Mouse (Mus musculus) neural tube, embryonic 15.5 days (tissue): Measurements from ENCODE around the gene Bcl10. TPM values are rescaled to one million over a fixed set of nuclear protein-coding genes. Genes with fewer than 3 reads are reported as not detected.

ENCODE experiments used
- ATAC-seq: fragments of 200-750 bp; cut with Nextera tagmentation; 2 replicates; pipeline ENCODE4 v1.8.0; 2017; ENCODE audit warnings: mild to moderate bottlenecking, moderate TSS enrichment, moderate library complexity; ENCODE audit not compliant: low FRiP score
- H3K27ac ChIP-seq: fragments of 300-500 bp; sonication (generic); replicated peaks from 2 replicates; pipeline ENCODE4 v1.5.1; 2015; ENCODE audit warnings: mild to moderate bottlenecking, inconsistent platforms
- H3K27me3 ChIP-seq: fragments of 300-500 bp; sonication (generic); replicated peaks from 2 replicates; pipeline ENCODE4 v1.6.1; 2015; ENCODE audit warnings: inconsistent platforms
- H3K36me3 ChIP-seq: fragments of 300-500 bp; sonication (generic); 2 replicates; pipeline ENCODE4 v1.6.1; 2015; ENCODE audit warnings: inconsistent platforms
- H3K4me1 ChIP-seq: fragments of 300-500 bp; sonication (generic); 2 replicates; pipeline ENCODE4 v1.6.1; 2015; ENCODE audit warnings: inconsistent platforms
- H3K4me2 ChIP-seq: fragments of 300-500 bp; sonication (generic); 2 replicates; pipeline ENCODE4 v1.6.1; 2015; ENCODE audit warnings: inconsistent platforms, mild to moderate bottlenecking, moderate library complexity
- H3K4me3 ChIP-seq: fragments of 300-500 bp; sonication (generic); replicated peaks from 2 replicates; pipeline ENCODE4 v1.5.1; 2015; ENCODE audit warnings: mild to moderate bottlenecking, inconsistent platforms
- H3K9ac ChIP-seq: fragments of 300-500 bp; sonication (generic); replicated peaks from 2 replicates; pipeline ENCODE4 v1.6.1; 2015; ENCODE audit warnings: mild to moderate bottlenecking, inconsistent platforms
- H3K9me3 ChIP-seq: fragments of 300-500 bp; sonication (generic); replicated peaks from 2 replicates; pipeline ENCODE4 v1.6.1; 2016; ENCODE audit warnings: inconsistent platforms
- WGBS: fragments of 180-500 bp; shearing (Covaris S2); methylation state at CpG from one replicate; pipeline ENCODE4 v1.1.7; 2015; ENCODE audit warnings: mixed read lengths; 5-methylcytosine and 5-hydroxymethylcytosine counted together
- polyA plus RNA-seq: library from polyadenylated mRNA; unstranded; fragments of >200 nt; fragmentation: Nextera tagmentation; extraction: Ambion mirVana; gene quantifications from 2 replicates; pipeline ENCODE4 v1.2.1, GENCODE M21; 2015

Gene Bcl10
- polyA plus RNA-seq, 1 experiment from 2014 or later, result 33.9 TPM

DNA sequence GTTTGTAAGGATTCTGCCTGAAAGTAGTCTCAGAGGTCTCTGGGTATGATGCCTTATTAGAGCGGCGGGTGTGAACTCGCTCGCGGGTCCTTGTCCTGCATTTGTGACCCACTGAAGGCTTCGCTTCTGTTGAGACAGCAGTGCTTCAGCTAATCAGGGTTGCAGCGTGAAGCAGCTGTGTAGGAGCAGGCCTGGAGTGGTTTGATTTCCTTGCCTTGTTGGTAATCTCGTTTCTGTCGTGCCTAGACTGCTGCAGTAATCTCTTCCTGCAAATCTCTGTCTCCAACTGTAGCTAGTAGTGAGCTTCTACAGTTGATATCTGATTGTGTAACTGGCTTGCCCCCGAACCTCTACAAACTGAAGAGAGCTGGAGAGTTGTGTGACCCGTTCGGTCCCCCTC lies 16.8 kb downstream of the Bcl10 start:
- 85% methylated on average over 12 of the region's 12 CpGs for WGBS
- Histone ChIP-seq H3K27ac (no peak overlapping the region), H3K9ac (0 out of 2 replicates have a peak overlapping the region, but pooled peaks have one; percentile 87), H3K4me1 (peaks cover 36% of the 10 kb centered on the region), H3K4me2 (peak overlapping the region; percentile 78), H3K27me3 (no peaks in the 10 kb centered on the region), H3K9me3 (no peaks in the 10 kb centered on the region), H3K4me3 (peak overlapping the region; percentile 98), H3K36me3 (peaks cover 29% of the 10 kb centered on the region)
- ATAC-seq, result no peak

GRCm38 (mm10) chr3:145939971-145940370 lies 17.4 kb downstream of the Bcl10 start:
- Histone ChIP-seq H3K4me1 (peaks cover 36% of the 10 kb centered on the region), H3K36me3 (peaks cover 30% of the 10 kb centered on the region), H3K27ac (no peak overlapping the region), H3K4me3 (peak overlapping the region; percentile 98; the same call in 1 of the 2 replicates), H3K27me3 (no peaks in the 10 kb centered on the region), H3K9me3 (no peaks in the 10 kb centered on the region), H3K9ac (no peak overlapping the region), H3K4me2 (peak overlapping the region; percentile 78; the same call in 1 of the 2 replicates)
- WGBS, result 78% methylated on average over 4 of the region's 4 CpGs
- no peak for ATAC-seq

DNA sequence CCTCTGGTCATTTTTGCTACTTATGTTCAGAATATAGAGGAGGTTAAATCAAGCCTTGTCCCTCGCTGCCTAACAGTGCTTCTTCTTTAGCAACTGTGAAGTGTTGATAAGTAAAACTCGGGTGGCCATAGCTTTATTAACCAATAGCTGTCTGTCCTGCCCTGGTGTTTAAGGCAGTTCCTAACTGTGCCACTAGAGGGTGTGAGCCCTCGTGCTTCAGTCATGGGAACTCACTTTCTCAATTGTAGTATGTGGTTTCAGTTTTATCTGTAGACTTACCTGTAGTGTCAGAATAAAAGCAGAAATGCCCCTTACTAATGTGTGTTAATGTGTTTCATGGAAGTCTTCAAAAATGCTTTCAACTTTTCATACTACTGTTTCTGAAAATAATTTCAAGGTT lies 19.4 kb downstream of the Bcl10 start:
- H3K27me3 ChIP-seq, result no peaks in the 10 kb centered on the region
- WGBS, result 23% methylated on average over 3 of the region's 3 CpGs
- ATAC-seq, result no peak
- H3K4me3 ChIP-seq, result no peak overlapping the region
- no peak overlapping the region for H3K27ac ChIP-seq
- no peak overlapping the region for H3K9ac ChIP-seq
- H3K9me3 ChIP-seq, result no peaks in the 10 kb centered on the region
- peaks cover 34% of the 10 kb centered on the region for H3K36me3 ChIP-seq
- no peak overlapping the region for H3K4me2 ChIP-seq
- H3K4me1 ChIP-seq, result peaks cover 36% of the 10 kb centered on the region

GRCm38 (mm10) chr3:145944348-145944747 lies 21.7 kb downstream of the Bcl10 start:
- peaks cover 23% of the 10 kb centered on the region for H3K4me1 ChIP-seq
- H3K4me2 ChIP-seq, result no peak overlapping the region
- no peak overlapping the region for H3K9ac ChIP-seq
- 85% methylated on average over 7 of the region's 7 CpGs for WGBS
- peaks cover 34% of the 10 kb centered on the region for H3K36me3 ChIP-seq
- no peak for ATAC-seq
- 0 out of 2 replicates have a peak, but pooled peaks cover 3% of the 10 kb centered on the region for H3K27me3 ChIP-seq
- no peak overlapping the region for H3K27ac ChIP-seq
- H3K9me3 ChIP-seq, result no peaks in the 10 kb centered on the region
- no peak overlapping the region for H3K4me3 ChIP-seq

GRCm38 (mm10) chr3:145945904-145946303 lies 23.3 kb downstream of the Bcl10 start:
- H3K9ac ChIP-seq, result no peak overlapping the region
- H3K9me3 ChIP-seq, result no peaks in the 10 kb centered on the region
- 96% methylated on average over 3 of the region's 3 CpGs for WGBS
- H3K4me1 ChIP-seq, result peaks cover 17% of the 10 kb centered on the region
- no peak overlapping the region for H3K27ac ChIP-seq
- no peak for ATAC-seq
- H3K27me3 ChIP-seq, result 0 out of 2 replicates have a peak, but pooled peaks cover 3% of the 10 kb centered on the region
- peaks cover 24% of the 10 kb centered on the region for H3K36me3 ChIP-seq
- H3K4me2 ChIP-seq, result no peak overlapping the region
- no peak overlapping the region for H3K4me3 ChIP-seq

- Histone ChIP-seq H3K27me3 (0 out of 2 replicates have a peak, but pooled peaks cover 3% of the 10 kb centered on the region), H3K4me1 (peaks cover 10% of the 10 kb centered on the region), H3K9me3 (no peaks in the 10 kb centered on the region), H3K9ac (no peak overlapping the region), H3K4me2 (no peak overlapping the region), H3K4me3 (no peak overlapping the region), H3K36me3 (peaks cover 22% of the 10 kb centered on the region), H3K27ac (no peak overlapping the region)
- ATAC-seq, result no peak
- 70% methylated on average over 2 of the region's 2 CpGs for WGBS
These were observed 24.1 kb downstream of the Bcl10 start for GRCm38 (mm10) chr3:145946654-145947053.

DNA sequence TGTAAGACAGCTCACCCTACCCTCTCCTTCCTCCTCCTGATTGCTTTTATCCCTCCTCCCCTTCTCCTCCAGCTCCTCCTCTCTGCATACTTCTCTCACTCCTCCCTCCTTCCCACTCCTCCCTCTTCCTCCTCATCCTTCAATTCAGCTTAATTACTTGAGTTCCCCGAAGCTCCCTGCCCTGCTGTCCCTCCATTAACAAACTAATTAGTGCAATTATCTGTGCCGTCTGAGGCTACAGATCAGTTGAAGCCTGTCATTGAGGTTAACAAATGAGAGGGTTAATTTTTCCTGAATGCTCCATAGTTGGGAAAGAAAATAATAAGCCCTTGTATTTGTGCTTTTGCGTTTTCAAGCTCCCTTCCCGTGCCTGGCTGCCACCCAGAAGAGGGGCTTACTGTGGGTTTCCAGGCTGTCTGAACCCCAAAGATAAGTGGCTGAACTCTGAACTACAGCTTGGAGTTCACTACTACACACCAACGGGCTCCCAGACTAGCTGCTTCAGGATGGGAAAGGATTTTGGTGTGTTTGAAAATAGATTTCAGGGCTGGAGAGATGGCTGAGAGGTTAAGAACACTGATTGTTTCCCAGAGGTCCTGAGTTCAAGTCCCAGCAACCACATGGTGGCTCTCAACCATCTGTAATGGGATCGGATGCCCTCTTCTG lies 25.1 kb downstream of the Bcl10 start:
- peaks cover 22% of the 10 kb centered on the region for H3K36me3 ChIP-seq
- H3K9ac ChIP-seq, result no peak overlapping the region
- ATAC-seq, result no peak
- no peak overlapping the region for H3K4me2 ChIP-seq
- WGBS, result 32% methylated on average over 6 of the region's 6 CpGs
- H3K27me3 ChIP-seq, result 0 out of 2 replicates have a peak, but pooled peaks cover 3% of the 10 kb centered on the region
- H3K4me1 ChIP-seq, result peaks cover 7% of the 10 kb centered on the region
- H3K27ac ChIP-seq, result no peak overlapping the region
- H3K4me3 ChIP-seq, result no peak overlapping the region
- no peaks in the 10 kb centered on the region for H3K9me3 ChIP-seq

DNA sequence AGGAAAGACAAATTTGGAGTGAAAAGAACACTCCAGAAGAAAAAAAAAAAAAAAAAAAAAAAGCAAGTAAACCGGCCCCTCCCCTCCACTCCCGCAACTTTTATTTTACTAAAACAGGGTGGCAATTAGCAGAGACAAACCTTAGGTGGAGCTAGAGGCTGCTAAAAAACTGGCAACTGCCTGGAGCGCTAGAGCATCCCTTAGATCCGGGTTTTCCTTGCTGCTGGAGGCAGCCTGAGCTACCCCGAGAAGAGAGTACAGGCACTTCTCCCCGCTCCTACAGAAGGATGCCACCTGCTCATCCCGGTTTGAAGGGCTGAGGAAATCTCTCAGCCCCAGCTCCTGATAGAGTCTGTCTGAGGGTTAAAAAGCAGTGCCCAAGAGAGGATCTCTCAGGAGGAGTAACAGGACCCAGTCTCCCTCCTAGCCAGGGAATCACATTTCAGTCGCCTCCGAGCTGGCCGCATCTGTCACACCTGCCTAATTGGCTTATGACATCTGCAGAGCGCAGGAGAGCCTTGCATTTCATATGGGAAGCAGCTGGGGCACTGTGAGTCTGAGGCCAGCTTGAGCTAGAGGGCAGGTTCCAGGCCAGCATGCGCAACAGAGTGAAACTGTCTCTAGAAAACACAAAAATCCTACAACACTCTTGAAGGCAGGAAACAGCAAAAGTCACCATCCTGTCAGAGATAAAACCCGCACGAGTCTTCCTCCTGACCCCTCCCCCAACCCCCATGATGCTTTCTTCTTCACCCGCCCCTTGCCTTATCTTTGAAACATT lies 27.6 kb downstream of the Bcl10 start:
- H3K4me3 ChIP-seq, result peak overlapping the region; percentile 19

DNA sequence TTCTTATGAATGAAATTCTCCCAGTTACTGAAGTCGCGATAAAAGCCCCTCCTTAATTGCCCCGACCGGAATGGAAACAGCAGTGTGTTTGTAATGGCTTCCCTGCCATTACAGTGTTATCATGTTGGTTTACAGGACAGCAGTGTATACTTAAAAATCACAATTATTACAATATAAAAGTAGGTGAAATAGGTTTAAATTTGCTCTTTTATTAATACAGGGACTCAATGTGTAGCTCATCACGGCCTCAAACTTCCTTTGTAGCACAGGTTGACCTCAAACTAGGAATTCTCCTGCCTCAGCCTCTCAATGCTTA lies 28.2 kb downstream of the Bcl10 start:
- peaks cover 7% of the 10 kb centered on the region for H3K4me1 ChIP-seq
- 0 out of 2 replicates have a peak, but pooled peaks have one; percentile 5 for ATAC-seq
- H3K27ac ChIP-seq, result no peak overlapping the region
- H3K36me3 ChIP-seq, result no peaks in the 10 kb centered on the region
- H3K4me2 ChIP-seq, result peak overlapping the region; percentile 52; the same call in 1 of the 2 replicates
- H3K9ac ChIP-seq, result no peak overlapping the region
- WGBS, result 44% methylated on average over 5 of the region's 5 CpGs
- H3K9me3 ChIP-seq, result no peaks in the 10 kb centered on the region
- 0 out of 2 replicates have a peak, but pooled peaks cover 3% of the 10 kb centered on the region for H3K27me3 ChIP-seq
- no peak overlapping the region for H3K4me3 ChIP-seq

More for the DNA sequence above, 27.6 kb downstream of the Bcl10 start:
- Histone ChIP-seq H3K9me3 (no peaks in the 10 kb centered on the region), H3K9ac (0 out of 2 replicates have a peak overlapping the region, but pooled peaks have one; percentile 3), H3K27ac (no peak overlapping the region; the same call in 1 of the 2 replicates), H3K4me1 (peaks cover 7% of the 10 kb centered on the region), H3K36me3 (peaks cover 2% of the 10 kb centered on the region; the same call in 1 of the 2 replicates), H3K27me3 (0 out of 2 replicates have a peak, but pooled peaks cover 3% of the 10 kb centered on the region), H3K4me2 (peak overlapping the region; percentile 52)
- 10% methylated on average over 15 of the region's 15 CpGs for WGBS
- peak; percentile 90 for ATAC-seq

GRCm38 (mm10) chr3:145951287-145952165 lies 28.9 kb downstream of the Bcl10 start:
- Histone ChIP-seq H3K9ac (no peak overlapping the region), H3K4me1 (peaks cover 7% of the 10 kb centered on the region), H3K4me2 (no peak overlapping the region), H3K9me3 (no peaks in the 10 kb centered on the region), H3K36me3 (no peaks in the 10 kb centered on the region), H3K4me3 (no peak overlapping the region), H3K27me3 (0 out of 2 replicates have a peak, but pooled peaks cover 3% of the 10 kb centered on the region), H3K27ac (no peak overlapping the region)
- no peak for ATAC-seq
- WGBS, result 72% methylated on average over 17 of the region's 17 CpGs

DNA sequence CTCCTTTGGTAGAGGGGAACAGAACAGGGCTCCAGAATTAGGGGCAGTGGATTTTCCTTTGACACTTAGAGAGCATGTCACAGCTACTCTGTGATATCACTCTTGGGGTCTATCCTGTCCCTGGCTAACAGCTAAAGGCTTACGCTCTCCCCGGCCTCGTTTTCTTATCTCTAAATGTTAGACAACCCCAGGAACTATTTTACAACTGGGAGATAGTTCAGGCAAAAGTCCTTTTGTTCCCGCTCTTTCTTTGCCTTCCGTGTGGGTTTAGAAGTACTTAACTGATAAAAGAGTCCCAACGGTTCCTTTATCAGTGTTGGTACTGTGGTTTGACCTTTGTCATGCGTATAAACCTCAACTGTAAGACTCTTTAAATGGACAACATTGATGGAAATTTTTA lies 30.3 kb downstream of the Bcl10 start:
- Histone ChIP-seq H3K27me3 (0 out of 2 replicates have a peak, but pooled peaks cover 3% of the 10 kb centered on the region), H3K4me1 (peaks cover 7% of the 10 kb centered on the region), H3K36me3 (no peaks in the 10 kb centered on the region), H3K9me3 (no peaks in the 10 kb centered on the region), H3K4me2 (no peak overlapping the region), H3K4me3 (no peak overlapping the region), H3K27ac (no peak overlapping the region), H3K9ac (no peak overlapping the region)
- WGBS, result 91% methylated on average over 7 of the region's 7 CpGs
- no peak for ATAC-seq
